Mouse (Mus musculus): ENCODE results near the gene Slc28a2.
"Not testable (repeated sequence)": the region's sequence is repeated elsewhere in the genome, so short reads cannot be mapped to it uniquely, and the experiment has no call there.

Slc28a2 gene

GRCm38 (mm10) chr2:122426200-122426599 is at the start of gene Slc28a2:
Gene Slc28a2 (plus strand): TSS chr2:122426477.
- DNase-seq = not testable (repeated sequence)

DNA sequence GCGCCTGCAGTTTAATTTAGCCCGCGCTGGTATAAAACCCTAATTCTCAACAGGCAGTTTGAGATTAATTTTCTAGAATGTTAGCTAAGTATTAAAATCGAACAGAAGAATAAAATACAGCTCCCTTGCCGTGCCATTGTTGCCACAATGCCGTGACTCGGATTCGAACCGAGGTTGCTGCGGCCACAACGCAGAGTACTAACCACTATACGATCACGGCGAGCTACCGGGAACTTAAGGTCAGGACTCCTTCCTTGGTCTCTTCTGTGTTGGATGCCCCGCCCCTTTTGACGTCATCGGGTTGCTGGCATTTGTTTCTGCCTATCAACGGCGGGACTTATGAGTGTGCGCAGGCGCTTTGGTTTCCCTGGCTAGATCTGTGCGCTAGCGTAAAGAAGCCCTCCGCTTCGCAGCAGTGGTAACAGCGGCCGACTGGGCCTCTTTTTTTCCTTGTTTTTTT is 49.0 kb upstream of the Slc28a2 start:
- DNase-seq = peak; percentile 100

- DNase-seq = peak; percentile 85
Measured at GRCm38 (mm10) chr2:122377751-122378246, 48.5 kb upstream of the Slc28a2 start.

DNA sequence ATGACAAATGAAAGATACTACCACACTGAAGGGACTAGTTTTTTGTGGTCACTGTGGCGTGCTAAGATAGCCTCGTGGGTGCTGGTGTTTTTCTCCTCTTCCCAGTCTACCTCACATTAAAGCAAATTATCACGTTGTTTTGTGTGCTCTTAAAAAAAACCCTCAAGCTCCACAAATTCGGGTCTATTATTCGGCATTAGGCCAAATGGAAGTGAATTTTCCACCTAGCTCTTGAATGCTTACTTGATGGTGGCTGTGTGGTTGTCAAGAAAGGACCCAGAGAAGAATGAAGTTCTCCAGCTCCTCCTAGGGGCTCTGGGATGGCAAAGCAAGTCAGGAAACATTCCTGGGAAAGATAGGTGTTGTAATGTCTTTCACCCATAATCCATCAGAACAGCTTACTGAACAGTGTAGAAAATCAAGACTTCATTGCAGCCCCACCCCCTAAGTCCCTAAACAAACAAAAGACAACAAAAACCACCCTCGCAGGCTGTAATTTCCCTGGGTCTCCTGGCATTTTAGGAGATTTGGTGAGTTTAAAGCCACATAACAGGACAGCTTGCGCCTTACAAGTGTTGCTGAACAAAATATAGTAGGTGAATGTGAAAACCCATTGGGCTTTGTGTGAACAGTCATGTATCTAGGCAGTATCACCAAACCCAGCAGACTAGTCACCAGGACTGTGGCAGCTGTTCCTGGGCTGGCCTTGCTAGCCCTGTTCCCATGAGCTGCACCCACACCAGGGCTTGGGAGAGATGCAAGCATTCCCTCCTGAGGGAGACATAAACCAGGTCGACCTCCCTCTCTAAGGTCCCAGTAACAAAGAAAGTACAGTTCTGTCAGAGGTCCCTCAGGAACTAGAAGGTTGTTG is 47.6 kb upstream of the Slc28a2 start:
- DNase-seq = peak; percentile 50

DNA sequence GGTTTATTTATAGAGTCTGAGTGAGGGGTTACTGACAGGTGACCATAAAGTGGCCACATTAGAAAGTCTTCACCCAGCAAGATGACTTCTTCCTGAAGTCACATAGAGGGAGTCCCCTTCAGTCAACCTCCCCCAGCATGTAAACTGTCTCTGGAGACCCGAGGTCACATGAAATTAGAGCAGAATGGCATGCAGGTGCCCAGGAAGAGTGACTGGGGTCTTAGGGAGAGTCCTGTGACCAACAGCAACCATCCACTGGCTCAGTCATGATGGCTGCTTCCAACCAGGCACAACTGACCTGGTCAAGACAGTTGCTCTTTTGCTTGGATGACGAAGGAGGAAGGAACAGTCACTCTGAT is 47.0 kb upstream of the Slc28a2 start:
- DNase-seq = no peak

DNA sequence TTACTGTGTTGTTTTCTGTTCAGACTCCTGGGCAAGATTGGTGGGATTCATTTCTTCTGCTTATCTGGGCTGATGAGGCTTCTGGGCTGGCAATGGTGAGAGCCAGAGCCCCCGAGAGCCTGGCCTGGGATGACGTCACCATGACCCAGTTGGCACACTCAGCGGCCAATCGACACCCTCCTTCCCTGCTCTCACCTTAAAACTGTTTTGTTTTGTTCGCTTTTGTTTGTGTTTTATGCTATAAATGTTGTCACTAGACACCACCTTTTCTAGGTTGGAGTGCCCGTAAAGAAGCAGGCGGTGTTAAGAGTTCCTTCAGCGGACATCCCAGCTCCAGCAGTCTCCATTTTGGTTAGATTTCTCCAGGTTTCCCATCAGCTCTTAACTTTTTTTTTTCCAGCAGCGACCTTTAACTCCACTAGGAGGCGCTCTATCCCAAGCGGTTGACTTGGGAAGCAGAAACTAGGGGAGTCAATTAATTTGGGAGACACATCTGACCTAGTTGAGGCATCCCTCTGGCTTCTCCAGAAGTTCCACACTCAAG is 45.4 kb upstream of the Slc28a2 start:
- DNase-seq = peak; percentile 64

GRCm38 (mm10) chr2:122381329-122382103 is 44.8 kb upstream of the Slc28a2 start:
- DNase-seq = peak; percentile 46

DNA sequence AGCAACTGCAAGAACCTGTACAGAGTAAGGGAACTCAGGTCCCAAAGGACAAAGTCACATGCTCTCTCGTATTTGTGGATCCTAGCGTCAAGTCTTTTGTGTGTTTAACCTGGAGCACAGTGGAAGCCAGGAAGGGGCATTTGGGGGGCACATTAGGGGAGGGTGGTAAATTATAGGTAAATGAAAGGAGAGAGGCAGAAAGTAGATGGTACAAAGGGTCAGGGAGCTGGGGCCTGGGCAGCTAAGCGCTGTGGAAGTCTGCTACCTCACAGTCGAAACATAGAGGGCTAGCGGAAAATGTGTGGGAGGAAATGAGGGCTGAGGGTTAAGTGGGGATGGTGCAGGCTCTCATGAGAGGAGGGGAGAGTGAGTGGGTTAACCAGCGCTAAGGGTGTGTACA is 44.2 kb upstream of the Slc28a2 start:
- DNase-seq = no peak

DNA sequence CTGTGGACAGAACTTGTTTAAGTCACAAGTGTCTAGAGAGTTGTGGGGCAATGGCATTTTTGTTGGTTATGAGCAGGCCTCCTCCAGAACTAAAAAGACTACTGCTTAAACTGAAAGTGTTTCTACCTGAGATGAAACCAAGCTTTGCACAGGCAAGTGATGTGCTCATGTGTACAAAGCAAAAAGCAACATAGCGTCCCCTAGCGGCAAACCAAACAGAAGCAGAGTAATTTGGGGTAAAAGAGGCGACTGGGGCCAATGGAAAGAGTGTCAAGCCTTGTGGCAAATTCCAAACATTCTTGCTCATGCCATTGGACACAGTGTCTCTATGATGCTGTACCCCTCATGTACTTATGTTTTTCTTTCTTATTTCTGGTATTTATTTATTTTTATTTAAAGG is 41.2 kb upstream of the Slc28a2 start:
- no peak for DNase-seq

DNA sequence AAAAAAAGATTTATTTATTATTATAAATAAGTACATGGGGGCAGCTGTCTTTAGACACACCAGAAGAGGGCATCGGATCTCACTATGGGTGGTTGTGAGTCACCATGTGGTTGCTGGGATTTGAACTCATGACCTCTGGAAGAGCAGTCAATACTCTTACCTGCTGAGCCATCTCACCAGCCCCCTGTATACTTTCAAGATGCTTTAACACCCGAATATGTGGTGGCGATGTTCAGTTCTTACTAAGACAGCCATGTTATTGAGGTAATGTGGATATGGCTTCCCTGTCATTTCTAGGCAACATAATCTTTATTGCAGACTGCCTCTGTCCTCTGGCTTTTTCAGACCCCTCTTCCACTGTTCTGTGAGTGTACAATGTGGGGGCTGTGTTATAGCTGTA is 39.1 kb upstream of the Slc28a2 start:
- not testable (repeated sequence) for DNase-seq

DNA sequence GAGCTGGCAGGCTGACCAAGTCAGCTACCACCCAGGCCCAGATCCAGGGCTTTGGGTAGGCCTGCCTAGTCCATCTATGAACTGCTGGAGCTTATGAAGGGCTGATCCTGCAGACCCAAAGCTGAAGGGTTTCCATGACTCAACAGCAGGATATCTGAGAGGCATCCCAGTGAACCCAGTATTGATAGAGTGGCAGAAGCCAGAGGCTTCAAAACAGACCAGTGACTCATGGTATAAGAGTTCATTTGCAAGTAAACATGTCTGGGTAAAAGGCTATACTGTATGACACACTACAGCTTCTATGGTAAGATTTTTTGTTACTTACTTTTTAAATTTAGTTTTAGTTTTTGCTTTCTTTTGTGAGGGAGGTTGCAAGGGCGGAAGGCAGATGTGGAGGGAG is 30.1 kb upstream of the Slc28a2 start:
- no peak for DNase-seq

GRCm38 (mm10) chr2:122407607-122408006 is 18.7 kb upstream of the Slc28a2 start:
- DNase-seq = no peak

DNA sequence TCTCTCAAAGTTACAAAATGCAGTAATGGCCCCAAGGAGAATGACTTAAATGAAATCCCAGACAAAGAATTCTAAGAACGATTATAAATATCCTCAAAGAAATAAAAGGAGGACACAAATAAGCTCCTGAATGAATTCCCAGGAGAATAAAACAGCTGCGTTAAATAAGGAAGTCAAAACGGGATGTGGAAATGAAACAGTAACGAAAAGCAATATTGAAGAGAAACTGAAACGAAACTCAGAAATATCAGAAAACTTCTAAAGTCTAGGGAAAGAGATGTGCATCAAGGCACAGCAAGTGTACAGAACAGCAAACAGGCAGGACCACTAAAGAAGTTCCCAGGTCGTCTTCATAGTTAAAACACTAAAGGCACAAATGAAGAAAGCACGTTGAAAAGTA is 17.3 kb upstream of the Slc28a2 start:
- no peak for DNase-seq

DNA sequence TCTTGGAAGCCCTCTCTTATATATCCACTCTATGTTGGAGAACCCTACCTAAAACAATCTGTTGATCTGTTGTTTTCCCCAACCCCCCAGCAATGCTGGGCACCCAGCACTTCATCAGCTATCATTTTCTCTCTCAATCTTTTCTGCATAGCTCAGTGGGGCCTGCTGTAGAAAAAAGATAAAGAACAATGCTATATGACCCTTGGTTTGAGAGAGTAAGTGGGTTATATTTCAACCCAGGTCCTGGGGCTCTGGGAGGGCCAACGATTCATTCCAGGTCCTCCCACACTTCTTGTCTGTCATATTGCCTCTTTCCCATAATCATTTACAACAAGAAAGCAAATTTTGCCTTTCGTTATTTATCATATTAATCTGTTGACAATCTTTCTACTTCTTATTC is 368 bp downstream of the Slc28a2 start:
- not testable (repeated sequence) for DNase-seq

- DNase-seq = not testable (repeated sequence)
Measured at GRCm38 (mm10) chr2:122438706-122439482, 12.6 kb downstream of the Slc28a2 start.

- DNase-seq = not testable (repeated sequence)
Measured at GRCm38 (mm10) chr2:122440521-122440920, 14.2 kb downstream of the Slc28a2 start.

DNA sequence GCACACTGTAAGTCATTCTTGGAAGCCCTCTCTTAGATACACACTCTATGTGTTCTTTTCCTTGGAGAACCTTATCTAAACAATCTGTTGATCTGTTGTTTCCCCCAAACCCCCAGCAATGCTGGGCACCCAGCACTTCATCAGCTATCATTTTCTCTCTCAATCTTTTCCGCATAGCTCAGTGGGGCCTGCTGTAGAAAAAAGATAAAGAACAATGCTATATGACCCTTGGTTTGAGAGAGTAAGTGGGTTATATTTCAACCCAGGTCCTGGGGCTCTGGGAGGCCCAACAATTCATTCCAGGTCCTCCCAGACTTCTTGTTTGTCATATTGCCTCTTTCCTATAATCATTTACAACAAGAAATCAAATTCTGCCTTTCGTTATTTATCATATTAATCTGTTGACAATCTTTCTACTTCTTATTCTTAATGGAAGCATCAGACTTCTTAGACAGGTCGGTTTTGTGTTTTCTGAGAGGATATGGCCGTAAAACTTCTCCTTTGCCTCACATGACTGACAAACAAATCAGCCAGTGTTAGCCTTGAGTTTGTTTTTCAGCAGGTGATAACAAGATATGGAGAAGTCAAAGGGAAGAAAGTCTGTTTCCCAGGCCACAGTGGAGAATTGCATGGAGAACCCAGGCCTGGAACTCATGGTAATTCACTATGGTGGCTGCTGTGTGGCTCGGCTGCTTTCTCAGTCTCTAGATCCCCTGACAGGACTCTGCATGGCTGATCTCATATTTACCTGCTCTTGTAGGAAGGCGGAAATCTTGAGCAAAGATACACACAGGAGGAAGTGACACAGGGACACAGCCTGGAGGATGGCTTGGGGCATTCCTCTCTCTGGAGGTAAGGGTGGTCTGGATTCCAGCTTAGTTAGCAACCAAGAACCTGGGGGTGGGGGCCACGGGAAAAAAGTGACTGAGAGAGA is 15.0 kb downstream of the Slc28a2 start:
- no peak for DNase-seq

DNA sequence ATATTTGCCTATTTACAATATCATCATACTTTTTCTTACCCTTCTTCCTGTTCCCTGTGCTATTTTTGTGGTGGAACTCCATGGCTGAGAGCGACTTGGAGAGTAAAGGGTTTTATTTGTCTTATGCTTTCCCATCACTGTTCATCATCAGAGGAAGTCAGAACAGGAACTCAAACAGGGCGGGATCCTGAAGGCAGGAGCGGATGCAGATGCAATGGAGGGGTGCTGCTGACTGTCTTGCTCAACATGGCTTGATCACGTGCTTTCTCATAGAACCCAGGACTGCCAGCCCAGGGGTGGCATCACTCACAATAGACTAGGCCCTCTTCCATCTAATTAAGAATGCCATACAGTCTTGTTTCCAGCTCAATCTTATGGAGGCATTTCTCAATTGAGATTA is 24.1 kb downstream of the Slc28a2 start:
- DNase-seq = no peak

GRCm38 (mm10) chr2:122452426-122452825 is 26.1 kb downstream of the Slc28a2 start:
- DNase-seq = no peak

DNA sequence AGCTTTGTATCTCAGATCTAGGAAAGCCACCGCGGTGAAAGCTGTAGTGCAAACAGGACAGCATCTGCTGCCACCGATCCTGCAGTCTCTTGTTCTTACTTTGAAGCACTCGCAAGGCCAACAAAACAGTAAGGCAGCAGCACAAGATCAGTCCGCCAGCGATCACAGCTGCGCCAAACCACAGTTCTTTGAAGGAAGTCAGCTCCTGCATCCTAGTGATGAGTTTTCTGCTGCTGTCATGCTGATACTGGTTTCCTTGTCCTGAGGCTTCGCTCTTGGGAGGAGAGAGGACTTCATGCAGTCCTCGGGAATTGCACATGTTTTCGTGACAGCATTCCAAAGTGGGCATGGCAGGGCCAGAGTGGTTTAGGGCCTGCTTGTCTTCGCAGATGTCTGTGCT is 40.6 kb downstream of the Slc28a2 start:
- no peak for DNase-seq

- peak; percentile 96 for DNase-seq
Measured at GRCm38 (mm10) chr2:122467351-122468013, 41.2 kb downstream of the Slc28a2 start.

All from kidney, adult 18-20 months (tissue).